Mouse (Mus musculus) heart, postnatal 10 days (tissue): ENCODE data around the gene Gm9964. TPM values are rescaled to one million over a fixed set of nuclear protein-coding genes. Genes with fewer than 3 reads are reported as not detected.
A peak's percentile ranks its signal among the peaks of the same experiment; 100 is the strongest.

Source experiments
- DNase-seq, 2 experiments: peaks; one replicate each; pipeline ENCODE4 v3.0.0; 2021
- intact Hi-C: fragments of 180-260 bp; cut with DNase I; formaldehyde crosslinking; loops from one replicate; pipeline ENCODE4 v1.15.1; 2025
- total RNA-seq, 2 experiments: library from RNA; stranded (reverse); gene quantifications; 2 replicates each; pipeline ENCODE4 v1.2.3; 2021

Gm9964 gene
- under 1 TPM in 1 of 2 experiments, not detected in 1; 0.37 TPM for total RNA-seq

GRCm38 (mm10) chr11:79296856-79297491, at the start of gene Gm9964:
Gene Gm9964 (minus strand): TSS chr11:79296906.
- no peak for DNase-seq
- intact Hi-C loops, result loop anchor here (2.0 kb wide), 1 partner anchor 102 kb away; no protein-coding TSS in a partner anchor

GRCm38 (mm10) chr11:79339808-79340781, 43.4 kb upstream of the Gm9964 start:
- intact Hi-C loops, result loop anchor here (2.0 kb wide), 1 partner anchor 33 kb away; no protein-coding TSS in a partner anchor
- DNase-seq, result peak; percentile 39 to 67

GRCm38 (mm10) chr11:79339234-79339807, 42.6 kb upstream of the Gm9964 start, which contains the start of gene Nf1:
Gene Nf1 (plus strand): TSS chr11:79339693.
- DNase-seq, result peak; percentile 96 to 97
- intact Hi-C loops, result loop anchor here (2.0 kb wide), 1 partner anchor 33 kb away; no protein-coding TSS in a partner anchor

DNA sequence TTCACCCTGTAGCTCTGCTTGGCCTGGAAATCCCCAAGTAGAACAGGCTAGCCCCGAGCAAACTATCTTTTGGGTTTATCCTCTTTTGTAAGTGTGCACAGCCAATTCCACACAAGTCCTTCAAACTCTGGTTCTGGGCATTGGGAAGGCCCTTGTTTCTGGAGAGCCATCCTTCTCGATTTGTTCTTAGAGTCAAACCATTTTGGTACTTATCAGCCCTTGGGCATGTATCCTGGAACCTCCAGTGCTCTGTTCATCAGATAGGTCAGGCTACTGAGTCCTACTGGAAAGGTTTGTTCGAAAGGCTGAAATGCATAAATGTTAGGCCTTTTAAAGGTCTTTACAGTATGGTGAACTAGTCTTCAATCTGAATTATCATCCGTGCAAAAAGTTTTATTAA, 41.9 kb upstream of the Gm9964 start:
- peak; percentile 9 to 26 for DNase-seq
- intact Hi-C loops, result loop anchor here (2.0 kb wide), 1 partner anchor 32 kb away; no protein-coding TSS in a partner anchor

- DNase-seq, result no peak
- intact Hi-C loops, result no loop called here
Observed at GRCm38 (mm10) chr11:79336722-79337267, 40.1 kb upstream of the Gm9964 start.

- intact Hi-C loops, result no loop called here
- no peak for DNase-seq
Observed at GRCm38 (mm10) chr11:79335077-79335476, 38.4 kb upstream of the Gm9964 start.

- DNase-seq, result no peak
- intact Hi-C loops, result no loop called here
Observed at GRCm38 (mm10) chr11:79329585-79329984, 32.9 kb upstream of the Gm9964 start.

- intact Hi-C loops, result no loop called here
- no peak for DNase-seq
Observed at GRCm38 (mm10) chr11:79328060-79328459, 31.4 kb upstream of the Gm9964 start.

- no peak for DNase-seq
- intact Hi-C loops, result no loop called here
Observed at GRCm38 (mm10) chr11:79327106-79327505, 30.4 kb upstream of the Gm9964 start.

DNA sequence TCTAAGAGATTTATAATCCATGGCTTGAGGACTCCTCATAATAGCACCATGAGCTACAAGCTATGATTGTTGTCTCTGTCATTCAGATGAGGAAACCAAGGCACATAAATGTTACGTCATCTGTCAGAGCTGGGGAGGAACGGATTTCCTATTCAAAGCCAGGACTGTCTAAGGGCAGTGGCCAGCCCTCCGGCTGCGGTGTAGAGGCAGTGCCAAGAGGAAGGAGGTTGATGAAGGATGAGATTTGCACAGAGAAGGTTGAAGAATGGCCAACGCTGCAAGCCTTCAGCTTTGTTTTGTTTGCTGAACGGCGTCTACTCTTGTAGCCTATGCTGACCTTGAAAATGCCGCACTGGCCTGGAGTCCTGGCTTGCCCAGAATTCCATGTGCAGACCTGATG, 29.0 kb upstream of the Gm9964 start:
- intact Hi-C loops, result loop anchor here (2.0 kb wide), 1 partner anchor 17 kb away; no protein-coding TSS in a partner anchor
- DNase-seq, result no peak

DNA sequence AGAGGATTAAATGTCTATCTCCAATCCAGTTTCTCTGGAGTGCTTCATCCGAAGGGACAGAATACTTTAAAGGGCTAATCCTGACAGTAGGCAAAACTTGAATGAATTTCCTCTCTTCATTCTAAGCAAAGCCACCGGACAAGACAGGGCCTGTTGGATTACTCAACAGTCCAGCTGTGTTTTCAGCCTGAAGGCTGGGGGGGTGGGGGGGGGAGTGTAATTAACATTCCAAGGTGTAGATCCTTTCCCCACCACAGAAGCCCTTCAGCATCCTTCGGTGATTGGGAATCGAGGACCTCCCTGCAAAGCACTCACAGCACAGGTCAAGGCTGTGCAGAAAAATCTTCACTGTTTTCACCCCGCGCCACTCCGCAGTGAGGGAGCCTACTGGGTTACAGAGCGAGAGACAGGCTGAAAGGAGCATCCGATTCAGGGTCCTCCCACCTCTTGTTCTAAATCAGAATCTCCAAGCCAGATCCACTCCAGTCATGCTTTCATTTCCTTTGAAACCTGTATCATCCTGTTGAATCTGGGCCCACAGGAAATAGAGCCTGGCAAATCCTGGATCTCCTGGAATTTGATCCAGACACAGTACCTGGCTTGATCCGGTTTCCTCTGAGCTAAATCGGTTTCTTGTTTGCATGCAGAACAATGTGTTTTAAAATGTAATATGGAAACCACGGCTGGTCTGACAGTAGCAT, 27.4 kb upstream of the Gm9964 start:
- intact Hi-C loops, result loop anchor here (2.0 kb wide), 1 partner anchor 15 kb away; no protein-coding TSS in a partner anchor
- DNase-seq, result no peak

- intact Hi-C loops, result no loop called here
- DNase-seq, result no peak
Observed at GRCm38 (mm10) chr11:79319807-79320206, 23.1 kb upstream of the Gm9964 start.

DNA sequence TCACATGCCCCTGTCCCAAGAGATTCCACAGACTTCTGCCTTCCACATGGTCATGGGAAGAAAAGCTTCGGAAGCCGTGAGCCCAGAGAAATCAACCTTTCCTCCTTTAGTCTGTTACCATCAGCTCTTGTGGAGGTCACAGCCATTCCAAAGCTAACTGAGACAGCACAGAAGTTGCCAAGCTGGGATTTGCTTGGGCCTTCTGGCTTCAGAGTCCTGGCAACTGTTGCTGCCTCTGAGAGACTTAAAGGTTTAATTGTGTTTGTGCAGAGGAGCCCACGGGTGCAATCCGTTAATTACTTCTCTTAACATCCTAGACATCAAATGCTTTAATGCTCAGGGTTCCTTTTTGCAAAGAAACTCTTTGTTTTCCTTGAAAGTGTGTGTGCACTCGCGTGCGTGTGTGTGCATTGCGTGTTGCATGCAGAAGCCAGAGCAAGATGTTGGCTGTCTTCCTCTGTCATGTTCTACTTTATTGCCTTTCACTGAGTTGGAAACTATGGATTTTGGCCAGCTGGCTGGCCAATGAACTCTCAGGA, 20.2 kb upstream of the Gm9964 start:
- DNase-seq, result no peak
- intact Hi-C loops, result no loop called here

DNA sequence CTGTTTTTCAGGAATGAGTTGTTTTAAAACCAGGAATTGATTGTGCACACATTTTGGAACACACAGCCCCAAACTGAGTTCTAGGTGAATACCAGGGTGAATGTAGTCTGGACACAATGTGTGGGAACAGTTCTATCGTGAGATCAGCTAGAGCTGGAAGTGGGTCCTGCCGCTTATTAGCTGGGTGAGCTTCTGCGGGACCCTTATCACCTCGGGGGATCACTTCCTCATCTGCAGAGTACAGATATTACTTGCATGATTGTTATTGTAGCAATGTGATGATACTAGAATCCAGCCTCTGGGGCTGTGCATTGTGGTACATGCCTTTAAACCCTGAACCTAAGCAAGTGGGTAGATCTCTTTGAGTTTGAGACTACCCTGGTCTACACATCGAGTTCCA, 13.8 kb upstream of the Gm9964 start:
- no peak for DNase-seq
- intact Hi-C loops, result no loop called here

DNA sequence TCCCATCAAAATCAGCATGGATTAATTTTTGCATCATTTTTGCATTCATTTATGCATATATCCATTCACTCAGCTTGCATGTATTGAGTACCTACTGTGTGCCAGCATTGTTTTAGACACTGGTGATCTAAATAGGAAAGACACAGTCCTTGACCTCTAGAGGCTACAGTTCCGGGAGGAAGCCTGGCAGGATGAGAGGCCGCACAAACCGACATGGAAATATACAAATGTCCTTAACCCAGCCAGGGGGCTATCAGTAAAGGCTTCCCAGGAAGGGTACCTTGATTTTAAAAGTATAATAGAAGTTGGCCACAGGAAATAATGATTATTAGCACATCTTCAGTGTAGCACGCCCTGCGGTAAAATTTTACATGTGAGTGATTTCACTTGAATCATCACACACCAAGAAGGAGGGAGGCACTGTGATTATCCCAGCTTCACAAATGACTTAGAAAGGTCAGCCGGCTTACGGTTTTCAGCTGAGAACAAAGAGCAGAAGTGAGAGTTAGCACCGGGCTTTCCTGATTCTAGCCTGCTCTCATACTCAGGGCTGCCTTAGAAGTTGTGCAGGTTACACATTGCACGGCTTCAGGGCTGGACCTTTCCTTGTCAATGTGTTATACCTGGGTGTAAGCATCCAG, 11.0 kb upstream of the Gm9964 start:
- intact Hi-C loops, result loop anchor here (2.0 kb wide), 2 partner anchors 17 to 31 kb away; partner anchors contain the start of gene Nf1
- no peak for DNase-seq

GRCm38 (mm10) chr11:79306996-79307395, 10.3 kb upstream of the Gm9964 start:
- peak; percentile 48 to 59 for DNase-seq
- intact Hi-C loops, result loop anchor here (2.0 kb wide), 1 partner anchor 32 kb away; the partner anchor contains the start of gene Nf1

GRCm38 (mm10) chr11:79306510-79306909, 9.8 kb upstream of the Gm9964 start:
- intact Hi-C loops, result loop anchor here (2.0 kb wide), 1 partner anchor 32 kb away; the partner anchor contains the start of gene Nf1
- DNase-seq, result peak; percentile 44 to 54

DNA sequence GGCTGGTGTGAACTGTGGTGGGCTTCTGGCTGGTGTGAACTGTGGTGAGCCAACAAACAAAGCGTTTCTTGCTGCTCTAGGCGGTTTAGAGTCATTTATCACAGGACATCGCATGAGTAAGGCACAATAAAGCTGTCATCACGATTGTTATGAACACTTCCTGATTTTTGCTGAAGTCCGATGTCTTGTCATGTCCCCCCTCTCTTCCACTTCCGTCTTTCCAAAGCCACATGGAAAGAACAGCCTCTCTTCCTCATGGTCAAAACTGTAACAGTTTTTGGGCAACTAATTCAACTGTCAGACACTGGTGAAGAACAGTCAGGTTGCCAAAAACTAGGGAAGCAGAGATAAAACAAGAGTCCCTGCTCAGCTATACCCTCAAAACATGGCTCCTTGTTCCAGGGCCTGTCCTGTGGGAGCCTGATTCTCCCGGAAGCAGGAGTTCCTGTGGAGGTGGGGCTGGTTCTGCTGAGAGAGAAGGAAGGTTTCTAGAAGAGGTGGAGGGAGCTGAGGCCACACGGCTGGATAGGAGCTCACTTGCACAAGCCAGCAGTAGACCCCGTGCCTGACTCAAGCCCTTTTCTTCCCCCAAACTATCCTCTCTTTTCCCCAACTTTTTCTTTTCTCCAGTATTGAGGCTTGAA, 9.1 kb upstream of the Gm9964 start:
- intact Hi-C loops, result loop anchor here (2.0 kb wide), 1 partner anchor 33 kb away; the partner anchor contains the start of gene Nf1

More for the DNA sequence above, 9.1 kb upstream of the Gm9964 start:
- DNase-seq, result peak in 1 of 2 experiments; percentile 31
